Mouse (Mus musculus): ENCODE measurements around the gene Ceacam1. TPM values are rescaled to one million over a fixed set of nuclear protein-coding genes. Genes with fewer than 3 reads are reported as not detected.
"Not testable (repeated sequence)": the region's sequence is repeated elsewhere in the genome, so short reads cannot be mapped to it uniquely, and the experiment has no call there.

The Ceacam1 gene
- polyA plus RNA-seq, 1 experiment from 2014 or later: 92.6 TPM

DNA sequence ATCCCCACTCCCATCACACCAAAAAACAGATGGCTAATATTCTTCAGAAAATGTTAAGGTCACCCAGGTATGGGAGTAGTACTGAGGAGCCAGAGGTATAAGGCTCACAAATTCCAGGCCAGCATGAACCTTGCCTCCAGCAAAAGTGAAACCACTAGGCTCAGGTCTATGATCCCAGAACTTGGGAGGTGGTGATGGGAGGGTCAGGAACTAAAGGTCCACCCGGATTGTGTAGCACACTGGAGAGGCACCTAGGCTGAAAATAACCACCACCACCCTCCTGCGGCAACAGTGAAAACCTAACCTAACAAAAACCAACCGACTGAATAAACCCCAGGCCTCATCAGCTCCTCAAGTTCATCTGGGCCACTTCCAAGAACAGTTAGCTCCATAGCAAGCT is 49.1 kb downstream of the Ceacam1 start:
- H3K9me3 ChIP-seq (ENCODE audit: control insufficient read depth): no peaks in the 10 kb centered on the region
- WGBS: 70% methylated on average over 3 of the region's 3 CpGs
- no peaks in the 10 kb centered on the region for H3K36me3 ChIP-seq (ENCODE audit: control insufficient read depth, insufficient read depth)
- H3K4me3 ChIP-seq (ENCODE audit: low read depth, low read length): no peak overlapping the region
- no peak overlapping the region for H3K4me2 ChIP-seq (replicated peaks; ENCODE audit: low read depth)
- H3K27me3 ChIP-seq (replicated peaks; ENCODE audit: control insufficient read depth, insufficient read depth, low read length): no peaks in the 10 kb centered on the region
- no peak overlapping the region for H3K27ac ChIP-seq (ENCODE audit: low read depth, low read length)
- H3K4me1 ChIP-seq (replicated peaks; ENCODE audit: control insufficient read depth, insufficient read depth, low read length): 0 out of 2 replicates have a peak, but pooled peaks cover 6% of the 10 kb centered on the region
- TF ChIP-seq CTCF (IDR thresholded peaks at IDR 0.05; ENCODE audit: low read depth): no peak
- no peak overlapping the region for H3K9ac ChIP-seq (ENCODE audit: low read depth, low read length)
- ATAC-seq: no peak

DNA sequence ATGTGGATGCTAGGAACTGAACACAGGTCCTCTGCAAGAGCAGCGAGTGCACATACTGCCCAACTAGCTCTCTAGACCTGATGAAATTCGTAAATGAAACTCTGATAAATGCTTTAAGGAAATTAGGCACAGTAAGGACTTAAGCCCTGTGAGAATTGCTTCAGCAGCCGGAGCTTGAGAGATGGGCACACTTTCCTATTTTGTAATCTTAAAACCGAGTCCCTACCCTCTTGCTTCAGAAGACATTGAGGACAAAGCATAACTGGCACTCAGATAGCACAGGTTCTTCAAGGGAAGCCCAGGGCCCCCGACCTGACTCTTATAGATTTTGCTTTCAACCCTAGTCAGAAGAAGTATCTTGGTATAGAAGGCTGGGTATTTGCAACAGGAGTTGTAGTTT is 50.3 kb downstream of the Ceacam1 start:
- Histone ChIP-seq H3K9ac (ENCODE audit: low read depth, low read length) (no peak overlapping the region), H3K27me3 (replicated peaks; ENCODE audit: control insufficient read depth, insufficient read depth, low read length) (no peaks in the 10 kb centered on the region), H3K27ac (ENCODE audit: low read depth, low read length) (no peak overlapping the region), H3K4me3 (ENCODE audit: low read depth, low read length) (no peak overlapping the region), H3K36me3 (ENCODE audit: control insufficient read depth, insufficient read depth) (no peaks in the 10 kb centered on the region), H3K9me3 (ENCODE audit: control insufficient read depth) (no peaks in the 10 kb centered on the region), H3K4me2 (replicated peaks; ENCODE audit: low read depth) (no peak overlapping the region), H3K4me1 (replicated peaks; ENCODE audit: control insufficient read depth, insufficient read depth, low read length) (0 out of 2 replicates have a peak, but pooled peaks cover 6% of the 10 kb centered on the region)
- TF ChIP-seq CTCF (IDR thresholded peaks at IDR 0.05; ENCODE audit: low read depth): no peak
- ATAC-seq: no peak
- 87% methylated on average over 5 of the region's 5 CpGs for WGBS

DNA sequence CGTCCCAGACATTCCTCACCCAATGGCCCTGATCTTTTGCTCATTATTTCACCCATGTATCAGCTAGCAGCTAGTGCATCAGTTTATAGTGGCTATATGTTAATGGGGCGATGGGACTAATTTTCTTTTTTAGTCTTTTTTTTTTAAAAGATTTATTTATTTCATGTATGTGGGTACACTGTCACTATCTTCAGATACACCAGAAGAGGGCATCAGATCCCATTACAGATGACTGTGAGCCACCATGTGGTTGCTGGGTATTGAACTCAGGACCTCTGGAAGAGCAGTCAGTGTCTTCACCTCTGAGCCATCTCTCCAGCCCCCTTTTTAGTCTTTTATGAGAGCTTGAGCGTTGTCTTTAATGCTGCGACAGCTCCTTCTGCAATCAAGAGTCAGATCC is 51.0 kb downstream of the Ceacam1 start:
- not testable (repeated sequence) for ATAC-seq
- WGBS: 95% methylated on average over 4 of the region's 4 CpGs

DNA sequence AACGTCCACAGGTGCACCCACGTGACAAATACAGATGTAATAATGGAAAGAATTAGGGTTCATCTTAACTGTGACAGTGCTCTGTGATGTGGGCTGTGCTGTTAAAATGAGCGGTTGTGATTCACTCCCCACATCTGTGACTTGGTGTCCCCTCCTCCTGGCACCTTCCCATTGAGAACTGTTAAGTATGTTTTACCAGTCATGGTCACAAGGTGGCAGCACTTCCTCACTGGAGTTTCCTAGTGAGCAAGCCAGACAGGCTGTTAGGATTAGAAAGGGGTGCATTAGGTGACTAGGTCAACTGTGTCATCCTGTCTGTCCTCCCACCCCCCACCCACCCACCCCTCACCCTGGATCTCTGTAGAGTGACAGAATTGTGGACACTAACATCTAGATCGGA is 53.0 kb downstream of the Ceacam1 start:
- no peaks in the 10 kb centered on the region for H3K9me3 ChIP-seq (ENCODE audit: control insufficient read depth)
- peak; percentile 91 for TF ChIP-seq CTCF (IDR thresholded peaks at IDR 0.05; ENCODE audit: low read depth)
- H3K27me3 ChIP-seq (replicated peaks; ENCODE audit: control insufficient read depth, insufficient read depth, low read length): no peaks in the 10 kb centered on the region
- H3K27ac ChIP-seq (ENCODE audit: low read depth, low read length): no peak overlapping the region
- 30% methylated on average over 4 of the region's 4 CpGs for WGBS
- H3K4me1 ChIP-seq (replicated peaks; ENCODE audit: control insufficient read depth, insufficient read depth, low read length): no peaks in the 10 kb centered on the region
- H3K36me3 ChIP-seq (ENCODE audit: control insufficient read depth, insufficient read depth): no peaks in the 10 kb centered on the region
- no peak overlapping the region for H3K4me2 ChIP-seq (replicated peaks; ENCODE audit: low read depth)
- H3K9ac ChIP-seq (ENCODE audit: low read depth, low read length): no peak overlapping the region
- no peak overlapping the region for H3K4me3 ChIP-seq (ENCODE audit: low read depth, low read length)
- ATAC-seq: peak; percentile 29; the same call in 1 of the 2 replicates

More for the DNA sequence above, 51.0 kb downstream of the Ceacam1 start:
- H3K9me3 ChIP-seq (ENCODE audit: control insufficient read depth); H3K4me1 ChIP-seq (replicated peaks; ENCODE audit: control insufficient read depth, insufficient read depth, low read length); H3K27ac ChIP-seq (ENCODE audit: low read depth, low read length); H3K4me2 ChIP-seq (replicated peaks; ENCODE audit: low read depth); H3K27me3 ChIP-seq (replicated peaks; ENCODE audit: control insufficient read depth, insufficient read depth, low read length); H3K4me3 ChIP-seq (ENCODE audit: low read depth, low read length); H3K36me3 ChIP-seq (ENCODE audit: control insufficient read depth, insufficient read depth); H3K9ac ChIP-seq (ENCODE audit: low read depth, low read length): not testable (repeated sequence)
- peak; percentile 45 for TF ChIP-seq CTCF (IDR thresholded peaks at IDR 0.05; ENCODE audit: low read depth)

DNA sequence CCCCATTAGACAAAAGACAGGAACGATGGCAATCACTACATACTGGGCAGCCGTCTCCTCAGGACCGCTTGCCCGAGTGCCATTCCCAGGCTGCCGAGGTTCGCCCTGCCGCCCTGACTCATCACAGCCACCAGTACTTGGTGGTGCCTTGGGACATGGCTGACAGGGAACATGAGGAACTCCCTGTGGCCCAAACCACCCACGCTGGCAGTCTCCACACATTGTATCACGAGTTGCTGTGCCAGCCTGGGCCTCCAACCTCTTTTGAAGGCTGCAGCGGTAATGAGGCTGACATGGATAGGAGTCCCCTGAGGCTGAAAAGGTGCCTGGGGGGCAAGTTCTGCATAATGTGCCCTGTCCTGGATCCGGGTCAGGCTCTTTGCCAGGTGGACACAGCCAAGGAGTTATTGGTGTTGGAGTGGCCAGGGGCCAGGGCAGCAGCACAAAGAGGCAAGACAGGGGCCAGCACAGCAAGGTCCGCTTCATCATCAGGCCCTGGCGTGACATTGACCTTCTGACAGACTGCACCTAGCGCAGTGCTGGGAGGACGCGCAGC is 55.0 kb downstream of the Ceacam1 start:
- Histone ChIP-seq H3K4me2 (replicated peaks; ENCODE audit: low read depth) (no peak overlapping the region), H3K9me3 (ENCODE audit: control insufficient read depth) (no peaks in the 10 kb centered on the region), H3K4me1 (replicated peaks; ENCODE audit: control insufficient read depth, insufficient read depth, low read length) (no peaks in the 10 kb centered on the region), H3K9ac (ENCODE audit: low read depth, low read length) (no peak overlapping the region), H3K36me3 (ENCODE audit: control insufficient read depth, insufficient read depth) (no peaks in the 10 kb centered on the region), H3K27ac (ENCODE audit: low read depth, low read length) (no peak overlapping the region), H3K4me3 (ENCODE audit: low read depth, low read length) (no peak overlapping the region), H3K27me3 (replicated peaks; ENCODE audit: control insufficient read depth, insufficient read depth, low read length) (no peaks in the 10 kb centered on the region)
- TF ChIP-seq CTCF (IDR thresholded peaks at IDR 0.05; ENCODE audit: low read depth): no peak
- ATAC-seq: no peak
- 86% methylated on average over 16 of the region's 16 CpGs for WGBS

DNA sequence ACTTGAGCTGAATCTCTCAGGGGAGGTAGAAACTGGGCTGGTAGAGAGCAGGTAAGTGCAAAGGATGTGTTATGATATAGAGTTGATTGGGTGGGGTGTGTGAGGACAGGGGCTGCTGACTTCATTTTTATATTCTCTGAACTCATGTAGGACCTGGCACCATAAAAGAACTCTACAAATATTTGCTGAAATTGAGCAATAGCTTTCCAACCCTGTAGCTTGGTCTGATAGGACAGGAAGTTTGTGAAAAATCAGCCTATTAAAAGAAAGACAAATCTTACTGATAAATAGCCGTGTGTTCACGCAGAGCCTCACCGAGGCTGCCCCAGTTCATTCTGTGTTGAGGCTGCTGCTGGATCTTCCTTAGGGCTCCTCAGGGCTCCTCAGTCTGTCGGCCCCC is 57.5 kb downstream of the Ceacam1 start:
- 52% methylated on average over 4 of the region's 4 CpGs for whole genome bisulfite sequencing
- H3K36me3 ChIP-seq (ENCODE audit: control insufficient read depth, insufficient read depth): no peaks in the 10 kb centered on the region
- no peak overlapping the region for H3K4me3 ChIP-seq (ENCODE audit: low read depth, low read length)
- ATAC-seq: no peak
- no peaks in the 10 kb centered on the region for H3K4me1 ChIP-seq (replicated peaks; ENCODE audit: control insufficient read depth, insufficient read depth, low read length)
- no peak overlapping the region for H3K27ac ChIP-seq (ENCODE audit: low read depth, low read length)
- TF ChIP-seq CTCF (IDR thresholded peaks at IDR 0.05; ENCODE audit: low read depth): no peak
- H3K9ac ChIP-seq (ENCODE audit: low read depth, low read length): no peak overlapping the region
- no peak overlapping the region for H3K4me2 ChIP-seq (replicated peaks; ENCODE audit: low read depth)
- no peaks in the 10 kb centered on the region for H3K27me3 ChIP-seq (replicated peaks; ENCODE audit: control insufficient read depth, insufficient read depth, low read length)
- H3K9me3 ChIP-seq (ENCODE audit: control insufficient read depth): no peaks in the 10 kb centered on the region

DNA sequence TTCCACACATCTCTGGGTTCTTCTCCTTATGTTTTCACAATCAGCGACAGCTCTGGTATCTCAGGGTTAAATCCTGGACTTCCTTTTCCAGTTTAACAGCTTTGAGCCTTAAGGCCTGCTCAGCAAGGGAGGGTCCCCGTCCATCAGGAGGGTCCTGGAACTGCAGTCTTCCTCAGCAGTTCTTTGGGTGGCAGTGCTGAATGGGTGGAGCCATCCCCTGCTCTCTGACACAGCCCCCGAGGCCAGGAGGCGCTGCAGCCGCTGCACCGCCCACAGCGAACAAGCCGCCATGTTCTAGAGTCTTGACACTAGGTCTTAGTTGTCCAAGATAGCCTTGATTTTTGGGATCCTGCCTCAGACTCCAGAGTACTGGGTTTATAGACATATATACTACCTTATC is 57.9 kb downstream of the Ceacam1 start:
- Histone ChIP-seq H3K27ac (ENCODE audit: low read depth, low read length) (no peak overlapping the region), H3K4me2 (replicated peaks; ENCODE audit: low read depth) (no peak overlapping the region), H3K9me3 (ENCODE audit: control insufficient read depth) (no peaks in the 10 kb centered on the region), H3K4me3 (ENCODE audit: low read depth, low read length) (no peak overlapping the region), H3K4me1 (replicated peaks; ENCODE audit: control insufficient read depth, insufficient read depth, low read length) (no peaks in the 10 kb centered on the region), H3K27me3 (replicated peaks; ENCODE audit: control insufficient read depth, insufficient read depth, low read length) (no peaks in the 10 kb centered on the region), H3K36me3 (ENCODE audit: control insufficient read depth, insufficient read depth) (no peaks in the 10 kb centered on the region), H3K9ac (ENCODE audit: low read depth, low read length) (no peak overlapping the region)
- ATAC-seq: no peak
- TF ChIP-seq CTCF (IDR thresholded peaks at IDR 0.05; ENCODE audit: low read depth): no peak
- WGBS: 81% methylated on average over 8 of the region's 8 CpGs
